Mouse (Mus musculus) thymus, postnatal 25 days (tissue): Measurements from ENCODE around the gene Dnah11.

Experiments
- DNase-seq: peaks from one replicate; pipeline ENCODE4 v3.0.0; 2022

Gene Dnah11

DNA sequence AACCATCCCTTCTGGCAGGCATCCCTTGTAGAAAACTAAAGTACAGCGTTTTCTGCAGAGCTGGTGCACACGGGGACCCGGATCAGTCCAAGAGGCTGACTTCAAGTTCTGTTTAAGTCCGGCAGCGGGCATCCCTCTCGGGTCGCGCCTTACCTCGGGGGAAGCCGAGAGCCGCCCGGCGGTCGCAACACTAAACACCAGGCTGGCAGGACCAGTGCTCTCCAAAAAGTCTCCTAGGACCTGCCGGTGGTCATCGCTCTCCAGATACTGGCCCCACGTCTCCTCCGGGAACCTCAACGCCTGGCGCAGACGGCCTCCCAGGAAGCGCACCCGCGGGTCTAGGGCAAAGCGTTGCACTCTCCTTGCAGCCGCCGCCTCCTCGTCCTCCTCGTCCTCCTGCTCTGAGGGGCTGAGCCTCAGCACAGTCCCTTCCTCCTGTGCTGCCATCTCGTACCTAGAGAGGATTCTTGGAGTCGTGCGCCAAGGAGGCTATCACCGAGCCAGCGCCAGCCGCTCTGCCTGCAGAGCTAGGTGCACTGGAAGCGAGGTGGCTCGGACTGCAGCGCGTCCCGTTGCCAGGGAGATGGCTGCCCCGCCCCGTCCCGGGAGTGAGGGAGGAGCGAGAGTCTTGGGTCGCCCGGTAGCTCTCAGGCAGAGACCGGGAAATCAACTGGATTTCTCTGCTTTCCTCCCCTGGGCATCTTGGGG, at the start of gene Dnah11:
Gene Dnah11 (minus strand): TSS at position 658 of the 708 bp plus-strand sequence.
- peak; percentile 59 for DNase-seq

DNA sequence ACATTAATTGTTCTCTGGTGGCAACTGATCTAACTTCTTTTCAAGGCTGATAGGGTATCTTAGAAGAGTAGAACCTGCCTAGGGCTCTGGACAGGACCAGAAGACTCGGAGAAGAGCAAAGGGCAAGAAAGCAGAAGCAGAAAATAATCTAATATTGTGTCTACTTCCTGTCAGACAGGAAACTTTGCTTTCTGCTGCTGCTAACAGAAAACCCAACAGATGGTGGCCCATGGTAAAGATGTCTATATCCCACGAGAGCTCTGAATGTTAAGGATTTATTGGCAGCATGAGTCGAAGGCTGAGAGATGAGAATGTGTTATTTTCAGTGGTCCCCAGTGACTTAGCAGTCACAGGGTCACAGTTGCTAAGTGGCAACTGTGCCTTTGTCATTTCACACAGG, 22.3 kb upstream of the Dnah11 start:
- no peak for DNase-seq

DNA sequence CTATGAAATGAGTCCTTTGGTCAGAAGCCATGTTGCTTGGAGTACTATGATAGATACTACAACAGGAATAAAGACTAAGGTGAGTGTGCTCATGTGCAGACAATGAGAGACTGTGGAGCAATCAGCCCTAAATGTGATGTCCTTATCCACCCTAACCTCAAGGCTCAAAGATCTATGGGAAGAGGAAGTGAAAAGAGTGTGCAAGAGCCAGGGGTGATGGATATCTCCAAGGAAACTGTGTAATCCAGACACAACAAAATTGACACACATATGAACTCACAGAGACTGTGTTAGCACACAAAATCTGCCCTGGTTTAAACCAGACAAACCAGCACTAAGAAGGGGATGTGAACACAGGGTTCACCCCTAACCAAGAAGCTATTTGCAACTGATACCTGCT, 21.2 kb upstream of the Dnah11 start:
- DNase-seq, result no peak

DNA sequence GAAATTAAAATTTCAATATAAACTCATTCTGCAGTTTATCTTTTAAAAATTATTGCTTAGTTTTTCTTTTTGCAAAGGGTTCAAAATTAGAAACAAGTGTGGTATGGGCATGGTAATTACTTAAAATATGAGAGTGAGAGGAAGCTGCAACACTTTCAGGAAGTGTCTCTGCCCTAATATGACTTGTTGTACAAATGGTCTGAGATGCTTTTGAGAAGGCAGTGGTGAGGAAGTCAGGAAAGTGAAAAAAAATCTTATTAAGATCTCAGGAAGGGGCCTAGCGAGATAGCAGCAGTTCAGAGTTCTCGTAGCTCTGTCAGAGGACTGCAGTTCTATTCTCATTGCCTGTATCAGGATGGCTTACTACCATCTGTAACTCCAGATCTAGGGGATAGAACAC, 13.3 kb upstream of the Dnah11 start:
- DNase-seq, result no peak

DNA sequence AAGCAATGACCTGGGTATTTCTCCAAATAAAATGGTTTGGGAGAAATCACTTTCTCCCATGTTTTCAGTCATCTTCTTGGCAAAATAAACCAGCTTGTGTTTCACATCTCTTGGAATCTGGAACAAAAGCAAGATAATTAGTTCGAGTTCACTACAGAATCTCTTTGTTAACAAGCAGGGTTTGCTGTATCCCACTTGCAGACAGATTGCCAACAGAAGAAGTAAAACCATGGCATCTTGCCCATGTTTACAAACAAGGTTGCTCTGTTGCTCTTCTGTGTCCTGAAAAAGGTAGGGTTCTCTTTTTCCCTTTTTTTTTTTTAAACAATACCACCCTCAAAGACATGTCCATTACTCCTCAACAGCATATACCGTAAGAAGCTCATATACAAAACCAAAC, 2.3 kb downstream of the Dnah11 start:
- DNase-seq, result no peak

DNA sequence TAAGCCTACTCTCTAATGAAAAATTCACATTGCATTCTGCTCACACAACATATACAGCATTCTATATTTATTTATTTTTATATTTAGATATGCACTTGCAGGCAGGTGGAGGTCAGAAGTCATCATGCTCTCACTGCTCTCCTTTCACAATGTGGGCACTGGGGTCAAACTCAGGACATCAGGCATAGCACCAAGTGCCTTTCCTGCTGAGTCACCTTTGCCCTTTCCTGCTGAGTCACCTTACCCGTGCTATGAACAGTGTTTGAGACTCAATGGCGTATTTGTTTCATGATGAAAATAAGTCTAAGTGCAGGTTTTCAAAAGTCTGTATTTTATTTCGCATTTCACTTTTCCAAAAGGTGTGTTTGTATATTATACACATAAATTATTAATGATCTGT, 9.3 kb downstream of the Dnah11 start:
- DNase-seq, result no peak

DNA sequence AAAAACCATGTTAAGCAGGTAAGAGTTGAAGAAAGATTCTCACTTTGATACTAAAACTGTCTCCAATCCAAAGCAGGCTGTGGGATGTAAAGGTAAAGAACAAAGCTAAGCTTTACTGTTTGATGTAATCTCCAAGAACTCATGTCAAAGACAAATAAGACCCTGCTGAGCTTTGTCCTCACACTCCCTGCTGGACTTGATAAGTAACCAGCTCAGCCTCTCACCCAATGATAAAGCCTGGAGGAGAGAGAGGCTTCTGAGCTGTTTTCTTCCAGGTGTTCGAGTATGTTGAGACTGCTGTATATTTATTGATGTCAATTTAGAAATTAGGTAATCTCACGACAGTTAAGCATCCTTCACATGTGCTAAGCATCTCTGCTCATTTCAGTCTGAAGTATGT, 11.2 kb downstream of the Dnah11 start:
- DNase-seq, result no peak

DNA sequence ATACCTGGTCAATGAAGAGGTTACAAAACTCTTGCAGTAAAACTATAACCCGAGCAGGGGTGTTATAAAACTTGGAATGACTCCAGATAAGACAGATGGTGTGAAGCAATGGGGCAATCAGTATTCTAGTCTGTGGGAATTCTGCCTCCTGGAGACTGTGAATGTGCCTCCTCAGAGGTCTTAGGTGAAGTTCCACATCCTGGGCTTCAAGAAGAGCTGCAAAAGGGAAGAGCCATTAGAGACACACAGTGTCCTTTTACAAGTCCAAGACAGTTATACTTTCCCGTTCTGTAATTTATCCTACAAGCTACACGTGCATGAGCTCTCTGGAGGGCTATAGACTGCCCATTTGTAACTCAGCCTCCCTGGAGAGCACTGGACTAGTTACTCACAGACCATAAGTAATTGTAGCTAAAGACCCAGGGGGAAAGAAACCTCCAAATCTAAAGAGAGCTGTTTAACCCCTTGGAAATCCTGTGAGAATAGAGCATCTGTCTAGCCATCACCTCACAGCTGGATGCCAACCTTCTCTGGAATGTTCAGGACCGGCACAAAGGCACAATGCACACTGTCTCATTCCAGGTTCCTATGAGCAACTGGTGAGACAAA, 11.9 kb downstream of the Dnah11 start:
- no peak for DNase-seq

DNA sequence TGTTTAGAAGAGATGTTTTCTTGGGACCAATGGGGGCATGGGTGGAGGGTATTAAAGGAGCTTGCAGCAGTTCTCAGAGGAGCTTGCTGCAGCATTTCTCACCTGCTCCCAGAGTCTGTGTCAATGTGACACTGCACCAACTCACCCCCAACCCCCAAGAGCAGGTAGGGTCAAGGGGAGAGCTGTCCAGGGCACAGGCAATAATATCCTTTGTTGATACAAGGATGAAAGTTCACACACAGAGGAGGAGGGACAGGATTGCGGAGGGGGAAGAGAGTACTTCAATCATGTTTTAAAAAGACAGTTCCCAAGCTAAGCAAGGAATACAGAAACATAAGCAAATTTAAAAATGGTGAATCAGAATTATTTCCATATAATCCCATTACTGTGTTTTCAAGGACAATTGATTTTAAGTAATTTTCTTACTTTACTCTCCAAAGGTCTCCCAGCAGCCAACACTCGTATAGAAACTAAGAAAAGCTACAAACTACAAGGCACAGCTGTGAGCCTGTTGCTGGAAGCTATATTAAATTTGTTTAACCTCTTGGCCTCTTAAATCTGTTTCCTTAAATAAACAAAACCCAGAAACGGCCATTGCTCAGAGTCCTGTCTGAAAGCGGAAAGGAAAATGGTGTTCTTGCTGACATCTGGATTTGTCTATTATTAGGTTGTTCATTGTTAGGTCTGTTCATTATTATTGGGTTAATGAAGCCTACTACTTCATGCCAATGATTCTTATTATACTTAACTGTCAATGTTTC, 12.5 kb downstream of the Dnah11 start:
- no peak for DNase-seq

DNA sequence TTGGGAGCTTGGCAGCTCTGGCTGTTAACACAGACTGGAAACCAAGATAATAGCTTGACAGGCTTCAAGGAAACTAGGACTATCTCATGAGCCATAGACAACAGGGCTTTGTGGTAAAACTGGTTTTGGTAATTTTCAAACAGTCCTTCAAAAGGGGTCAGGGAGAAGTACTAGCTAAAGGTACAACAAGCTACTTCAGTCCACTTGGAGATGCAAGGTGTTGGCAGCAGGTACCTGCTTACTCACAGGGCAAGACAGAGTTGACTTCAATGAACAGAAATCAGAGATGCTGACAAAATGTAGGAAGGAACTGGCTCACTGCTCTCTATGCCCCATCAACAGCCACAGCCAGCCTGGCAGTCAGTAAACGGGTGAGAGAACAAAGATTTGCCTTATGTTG, 14.1 kb downstream of the Dnah11 start:
- DNase-seq, result no peak

DNA sequence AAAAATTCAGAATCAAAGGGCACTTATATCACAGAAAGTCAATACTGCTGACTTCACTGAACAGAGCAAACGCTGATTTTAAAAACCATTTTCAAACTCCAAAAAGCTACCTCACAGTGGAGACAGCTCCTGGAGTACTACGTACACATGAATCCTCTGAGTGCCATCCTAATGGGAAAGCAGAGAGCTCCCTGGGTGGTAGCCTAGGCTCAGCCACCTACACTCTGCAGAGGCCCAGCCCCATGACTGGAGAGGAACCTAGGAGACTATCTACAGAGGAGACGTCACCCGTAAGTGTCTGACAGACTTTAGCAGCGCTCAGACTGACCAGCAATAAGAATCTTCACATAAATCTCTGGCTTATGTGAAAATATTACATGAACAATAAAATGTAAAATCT, 21.1 kb downstream of the Dnah11 start:
- no peak for DNase-seq

DNA sequence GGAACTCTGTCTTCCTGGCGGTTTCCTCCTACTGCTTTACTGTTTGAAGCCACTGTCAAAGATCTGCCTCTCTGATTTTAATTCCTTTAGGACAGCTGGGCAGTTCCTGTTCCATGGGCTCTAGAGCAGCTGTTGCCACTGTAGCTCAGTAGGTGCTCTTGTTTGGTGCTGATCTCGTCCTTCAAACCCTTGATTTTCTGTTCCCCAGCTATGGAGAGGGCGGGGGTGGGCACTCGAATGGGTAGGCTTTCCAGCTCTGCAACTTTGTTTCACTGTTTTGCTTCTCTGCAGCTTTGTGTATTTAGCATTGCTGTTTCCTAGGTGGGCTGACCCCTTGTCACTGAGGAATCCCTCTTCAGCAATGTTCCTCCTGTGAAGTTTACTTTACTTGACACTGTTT, 34.1 kb downstream of the Dnah11 start:
- DNase-seq, result no peak

DNA sequence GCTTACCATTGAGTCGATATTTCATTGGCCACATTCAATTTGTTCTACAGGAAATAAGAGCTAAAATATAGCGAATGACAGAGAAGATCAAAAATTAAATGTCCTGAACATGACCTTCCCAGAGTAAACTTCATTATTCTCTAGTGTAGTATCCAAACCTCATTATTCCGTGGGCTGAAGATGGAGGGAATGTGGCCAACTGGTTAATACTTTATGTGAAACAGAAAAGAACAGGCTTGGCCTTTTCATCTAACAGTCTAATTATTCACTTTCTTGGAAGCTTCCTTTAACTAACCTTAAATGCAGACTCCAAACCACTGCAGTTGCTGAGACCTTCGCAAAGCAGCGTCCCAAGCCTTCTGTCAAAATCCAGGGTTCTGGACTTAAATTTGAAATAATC, 41.9 kb downstream of the Dnah11 start:
- no peak for DNase-seq

DNA sequence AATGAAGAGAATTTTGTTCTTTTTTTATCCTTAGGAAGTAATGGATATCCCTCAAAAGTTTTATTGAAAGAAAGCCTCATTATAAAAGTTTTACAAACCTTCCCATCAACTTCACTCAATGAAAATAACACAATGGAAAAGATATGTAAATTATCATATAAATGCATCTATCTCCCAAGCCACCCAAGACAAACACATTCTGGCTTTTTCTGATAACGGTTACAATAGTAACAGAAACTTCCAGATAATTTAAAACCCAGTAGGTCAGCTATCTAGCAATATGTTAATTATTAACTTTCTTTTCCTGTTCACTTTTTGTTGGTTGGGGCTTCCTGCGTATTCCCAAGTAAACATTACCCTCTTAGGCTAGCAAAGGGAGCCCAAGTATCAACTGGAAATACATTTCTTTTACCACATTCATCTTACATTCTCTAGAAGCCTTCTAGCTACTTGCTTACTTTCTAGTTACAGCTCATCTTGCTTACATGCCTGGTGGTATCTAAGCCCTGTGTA, 51.3 kb downstream of the Dnah11 start:
- no peak for DNase-seq

DNA sequence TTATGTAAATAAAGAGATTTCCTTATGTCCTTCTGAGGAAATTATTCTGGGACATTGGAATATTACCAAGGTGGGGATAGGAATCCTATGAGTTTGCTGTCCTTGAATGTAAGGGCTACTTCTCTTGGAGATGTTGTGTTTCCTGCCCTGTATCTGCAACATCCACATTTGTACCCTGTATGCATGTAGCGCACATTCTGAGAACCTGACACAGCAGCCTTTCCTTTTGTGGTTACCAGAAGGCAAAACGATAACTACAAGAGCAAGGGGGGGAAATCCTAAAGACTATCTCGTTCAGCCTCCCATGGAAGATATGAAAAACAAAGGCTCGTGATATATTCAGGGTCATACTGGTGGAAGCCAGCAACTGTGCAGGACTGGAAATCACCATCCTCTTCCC, 70.7 kb downstream of the Dnah11 start:
- no peak for DNase-seq

DNA sequence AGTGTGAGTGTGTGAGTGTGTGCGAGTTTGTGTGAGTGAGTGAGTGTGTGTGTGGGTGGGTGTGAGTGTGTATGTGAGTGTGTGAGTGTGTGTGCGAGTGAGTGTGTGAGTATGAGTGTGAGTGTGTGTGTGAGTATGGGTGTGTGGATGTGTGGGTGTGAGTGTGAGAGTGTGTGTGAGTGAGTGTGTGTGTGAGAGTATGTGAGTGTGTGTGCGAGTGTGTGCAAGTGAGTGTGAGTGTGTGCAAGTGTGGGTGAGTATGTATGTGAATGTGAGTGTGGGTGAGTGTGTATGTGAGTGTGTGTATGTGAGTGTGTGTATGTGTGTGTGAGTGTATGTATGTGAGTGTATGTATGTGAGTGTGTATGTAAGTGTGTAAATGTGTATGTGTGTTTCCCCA, 79.2 kb downstream of the Dnah11 start:
- DNase-seq, result no peak

DNA sequence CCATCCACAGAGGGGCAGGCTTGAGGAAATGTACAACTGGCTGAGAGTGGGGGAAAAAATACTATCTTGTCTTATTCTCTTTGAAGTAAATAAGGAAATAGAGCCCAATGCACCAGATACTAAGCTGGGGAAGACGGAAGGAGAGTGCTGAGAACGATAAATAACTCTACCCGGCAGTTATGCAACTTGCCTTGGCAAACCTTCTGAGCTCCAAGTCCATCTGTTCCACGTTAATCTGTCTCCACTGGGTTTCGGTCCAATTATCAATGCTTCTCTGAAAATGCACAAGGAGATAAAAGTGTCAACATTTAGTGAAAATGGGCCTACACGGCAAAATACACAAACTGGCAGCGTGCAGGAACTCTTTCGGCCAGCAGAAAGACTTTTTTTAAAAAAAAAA, 86.2 kb downstream of the Dnah11 start:
- no peak for DNase-seq

DNA sequence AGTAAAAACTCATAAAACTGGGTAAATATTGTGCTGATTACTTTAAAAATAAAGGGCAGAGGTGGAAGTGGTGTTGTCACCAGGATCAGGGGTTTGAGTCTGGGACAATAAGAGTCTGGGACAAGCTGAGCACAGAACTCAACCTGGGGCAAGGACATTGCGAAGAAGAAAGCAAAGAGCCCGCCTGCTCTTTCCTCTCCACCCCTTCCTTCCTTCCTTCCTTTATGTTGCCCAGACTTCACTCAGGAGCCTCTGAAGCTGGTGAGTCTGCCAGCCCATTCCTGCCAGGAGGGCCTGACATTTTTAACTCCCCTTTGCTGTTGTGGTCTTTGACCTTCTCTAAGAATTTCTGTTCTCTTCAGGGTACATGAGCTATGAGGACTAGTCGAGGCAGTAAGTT, 86.9 kb downstream of the Dnah11 start:
- no peak for DNase-seq

DNA sequence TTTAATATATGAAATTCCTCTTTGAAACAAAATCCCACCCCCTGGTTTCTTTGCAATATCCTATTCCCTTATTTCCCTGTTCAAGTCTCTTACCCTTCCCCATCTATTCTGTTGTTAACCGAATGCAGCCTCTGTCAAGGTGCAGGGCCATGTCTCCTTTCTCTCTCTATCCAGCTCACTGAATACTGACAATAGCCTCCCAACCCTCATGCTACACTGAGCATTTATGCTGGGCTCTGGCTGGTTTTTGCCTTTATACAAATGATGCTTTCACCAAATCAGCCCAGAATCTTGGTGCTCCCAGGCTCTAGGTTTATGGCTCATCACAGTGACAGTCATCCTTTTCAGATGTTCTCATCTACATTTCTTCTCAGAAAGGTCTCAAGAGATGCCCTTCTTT, 91.1 kb downstream of the Dnah11 start:
- no peak for DNase-seq

DNA sequence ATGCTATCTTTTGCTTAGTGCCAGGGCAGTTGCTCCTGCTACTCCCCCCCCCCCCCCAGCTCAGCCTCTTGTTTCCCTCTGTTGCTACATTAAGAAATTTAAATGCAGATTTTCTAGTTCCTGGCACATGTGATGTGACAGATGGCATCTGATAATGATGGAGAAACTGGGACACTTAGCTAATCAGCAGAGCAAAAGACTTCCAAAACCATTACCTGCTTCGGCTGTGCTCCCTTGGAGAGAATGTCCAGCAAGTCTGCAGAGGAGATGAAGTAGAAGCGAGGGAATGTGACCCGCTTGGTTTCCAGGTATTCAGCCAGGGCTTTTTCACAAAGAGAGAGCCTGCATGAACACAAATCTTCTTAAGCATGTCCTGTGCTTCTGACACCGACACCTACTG, 94.3 kb downstream of the Dnah11 start:
- DNase-seq, result no peak

DNA sequence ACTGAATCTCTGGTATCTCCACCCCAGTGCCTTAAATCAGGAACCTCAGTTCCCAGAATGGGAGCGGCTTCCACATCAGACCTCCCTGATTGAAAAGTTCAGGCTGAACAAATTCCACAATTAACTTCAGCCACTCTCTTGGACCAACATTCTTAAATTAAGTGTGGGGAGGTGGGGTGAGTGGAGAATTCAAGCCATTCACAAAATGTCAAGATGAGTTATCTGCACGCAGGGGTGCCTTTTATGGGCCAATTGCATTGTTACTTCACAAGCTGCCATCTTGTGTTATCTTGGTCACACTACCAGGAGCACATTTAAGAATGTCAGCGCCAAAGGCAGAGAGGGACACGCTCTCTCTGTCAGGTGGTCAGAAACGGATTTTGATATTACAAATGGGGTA, 99.1 kb downstream of the Dnah11 start:
- DNase-seq, result no peak

DNA sequence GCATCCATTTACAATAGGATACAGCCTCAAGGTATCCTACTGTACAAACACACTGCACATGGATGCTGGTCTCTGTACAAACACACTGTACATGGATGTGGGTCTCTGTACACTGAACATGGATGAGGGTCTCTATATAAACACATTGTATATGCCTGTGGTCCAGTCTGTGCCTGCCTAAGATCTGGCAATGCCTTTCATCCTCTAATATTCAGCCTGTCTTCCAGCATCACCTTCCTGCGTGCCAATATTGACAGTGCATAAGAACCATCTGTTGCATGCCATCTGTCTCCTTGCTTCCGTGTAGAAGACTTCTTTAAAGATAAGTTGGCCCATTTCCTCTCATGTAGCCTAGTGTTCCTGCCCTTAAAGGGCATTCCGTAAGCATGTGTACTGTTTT, 100.6 kb downstream of the Dnah11 start:
- DNase-seq, result no peak

DNA sequence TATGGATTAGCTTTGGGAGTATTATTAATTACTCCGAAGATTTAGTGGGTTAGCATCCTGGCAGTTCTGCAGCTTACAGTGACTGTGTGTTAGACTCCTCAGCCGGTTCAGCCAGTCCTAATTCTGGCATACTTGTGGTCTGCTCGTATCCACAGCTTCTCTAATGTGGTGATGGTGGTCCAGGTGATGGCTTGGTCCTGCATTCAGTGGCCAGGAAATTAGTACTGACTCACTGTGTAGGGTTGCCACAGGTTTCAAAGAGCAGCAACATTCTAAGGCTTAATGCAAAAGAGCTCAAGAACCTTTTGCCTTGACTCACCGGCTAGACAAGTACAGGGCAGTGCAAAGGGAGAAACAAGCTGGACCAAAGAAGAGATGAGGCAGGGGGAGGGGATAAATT, 103.9 kb downstream of the Dnah11 start:
- no peak for DNase-seq

DNA sequence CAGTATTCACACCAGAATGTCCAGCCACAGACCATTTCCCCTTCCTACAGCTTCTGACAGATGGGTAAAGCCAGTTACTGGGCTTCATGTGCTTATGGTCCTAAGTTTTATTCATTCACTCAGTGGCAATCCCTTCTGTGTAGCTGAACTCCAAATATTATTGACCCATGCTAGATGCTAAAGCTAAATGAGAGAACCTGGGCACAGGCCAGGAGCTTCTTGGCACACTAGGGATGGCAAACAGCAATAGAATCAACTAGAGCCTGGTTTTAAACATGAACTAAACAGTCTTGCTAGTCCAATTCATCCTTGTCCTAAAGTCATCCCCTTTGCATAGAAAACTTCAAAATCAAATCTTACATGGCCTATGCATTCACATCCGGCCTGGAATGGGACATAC, 113.6 kb downstream of the Dnah11 start:
- no peak for DNase-seq
